Mouse (Mus musculus) liver, adult 2 months (tissue): ENCODE results near the gene Hsd17b12.

Experiments
- CTCF ChIP-seq: fragments of 200-500 bp; IDR thresholded peaks from 2 replicates; pipeline ENCODE4 v1.5.1; 2011; ENCODE audit warnings: low read depth, low read length, control low read depth
- POLR2A ChIP-seq: fragments of 200-500 bp; IDR thresholded peaks from 2 replicates; pipeline ENCODE4 v1.6.1; 2011; ENCODE audit warnings: low read length, control low read depth; ENCODE audit not compliant: insufficient read depth; ENCODE audit errors: extremely low read depth

GRCm38 (mm10) chr2:94002331-94002730, 155.4 kb downstream of the Hsd17b12 start:
- no peak for TF ChIP-seq POLR2A
- peak; percentile 70; the same call in 1 of the 2 replicates for TF ChIP-seq CTCF
